Mouse (Mus musculus) hindbrain, embryonic 15.5 days (tissue): Measurements from ENCODE around the gene Emc6. TPM values are rescaled to one million over a fixed set of nuclear protein-coding genes. Genes with fewer than 3 reads are reported as not detected.

Experiments used
- ATAC-seq: fragments of 200-750 bp; cut with Nextera tagmentation; 2 replicates; pipeline ENCODE4 v1.8.0; 2017; ENCODE audit warnings: low read depth, moderate number of reproducible peaks, moderate TSS enrichment; ENCODE audit not compliant: low FRiP score
- H3K27ac ChIP-seq: fragments of 300-500 bp; sonication (generic); replicated peaks from 2 replicates; pipeline ENCODE4 v1.5.1; 2015; ENCODE audit warnings: mild to moderate bottlenecking, inconsistent platforms
- H3K27me3 ChIP-seq: fragments of 300-500 bp; sonication (generic); 2 replicates; pipeline ENCODE4 v1.6.1; 2015; ENCODE audit warnings: control low read depth, inconsistent platforms
- H3K36me3 ChIP-seq: fragments of 300-500 bp; sonication (generic); 2 replicates; pipeline ENCODE4 v1.6.1; 2015; ENCODE audit warnings: control low read depth, inconsistent platforms
- H3K4me1 ChIP-seq: fragments of 300-500 bp; sonication (generic); replicated peaks from 2 replicates; pipeline ENCODE4 v1.6.1; 2015; ENCODE audit warnings: control low read depth, inconsistent platforms
- H3K4me2 ChIP-seq: fragments of 300-500 bp; sonication (generic); 2 replicates; pipeline ENCODE4 v1.6.1; 2015; ENCODE audit warnings: moderate library complexity, mild to moderate bottlenecking, inconsistent platforms
- H3K4me3 ChIP-seq: fragments of 300-500 bp; sonication (generic); 2 replicates; pipeline ENCODE4 v1.5.1; 2015; ENCODE audit warnings: mild to moderate bottlenecking, inconsistent platforms
- H3K9ac ChIP-seq: fragments of 300-500 bp; sonication (generic); 2 replicates; pipeline ENCODE4 v1.6.1; 2015; ENCODE audit warnings: inconsistent platforms
- H3K9me3 ChIP-seq: fragments of 300-500 bp; sonication (generic); 2 replicates; pipeline ENCODE4 v1.6.1; 2016; ENCODE audit warnings: control low read depth, inconsistent platforms
- WGBS: fragments of 180-500 bp; shearing (Covaris S2); methylation state at CpG from one replicate; pipeline ENCODE4 v1.1.7; 2015; 5-methylcytosine and 5-hydroxymethylcytosine counted together
- polyA plus RNA-seq: library from polyadenylated mRNA; unstranded; fragments of >200 nt; fragmentation: Nextera tagmentation; extraction: Ambion mirVana; gene quantifications from 2 replicates; pipeline ENCODE4 v1.2.1, GENCODE M21; 2015

Gene Emc6
- polyA plus RNA-seq, result 126 and 131 TPM in 2 replicates

- under 1% methylated on average over 78 of the region's 81 CpGs for WGBS
- peaks cover 41% of the 10 kb centered on the region for H3K4me1 ChIP-seq
- peak within 1 kb of the TSS; percentile 85 for H3K27ac ChIP-seq
- peak within 1 kb of the TSS; percentile 78 for H3K4me2 ChIP-seq
- H3K27me3 ChIP-seq, result no peaks in the 10 kb centered on the region
- H3K9ac ChIP-seq, result peak within 1 kb of the TSS; percentile 76
- H3K36me3 ChIP-seq, result 0 out of 2 replicates have a peak, but pooled peaks cover 11% of the 10 kb centered on the region
- no peaks in the 10 kb centered on the region for H3K9me3 ChIP-seq
- H3K4me3 ChIP-seq, result peak within 1 kb of the TSS; percentile 65
- peak; percentile 98 for ATAC-seq
Measured at GRCm38 (mm10) chr11:73176608-73177508, at the start of gene Emc6, which contains the start of gene Tax1bp3. Emc6 (minus strand) TSS chr11:73177037. Tax1bp3 (plus strand) TSS chr11:73177083.

DNA sequence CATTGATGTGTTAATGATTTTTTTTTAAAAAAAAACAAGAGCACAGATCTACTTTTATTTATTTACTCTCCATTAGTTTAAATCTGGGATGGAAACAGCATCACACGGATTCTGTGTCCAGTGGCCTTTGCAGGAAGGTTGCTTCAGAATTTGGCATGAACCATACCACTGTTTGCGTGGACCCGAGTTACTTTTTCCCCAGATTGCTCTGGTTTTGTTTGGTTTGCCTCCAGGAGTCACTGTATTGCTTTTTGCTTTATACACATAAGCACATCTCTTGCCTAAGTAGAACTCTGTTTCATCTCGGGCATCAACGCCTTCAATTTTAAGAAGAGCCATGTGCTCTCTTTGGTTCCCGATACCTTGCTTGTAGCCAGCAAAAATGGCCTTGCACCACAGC, 49.0 kb upstream of the Emc6 start:
- no peak overlapping the region for H3K27ac ChIP-seq
- ATAC-seq, result no peak
- no peaks in the 10 kb centered on the region for H3K36me3 ChIP-seq
- no peak overlapping the region for H3K9ac ChIP-seq
- no peaks in the 10 kb centered on the region for H3K9me3 ChIP-seq
- WGBS, result 92% methylated on average over 6 of the region's 6 CpGs
- H3K4me2 ChIP-seq, result no peak overlapping the region
- H3K4me1 ChIP-seq, result no peaks in the 10 kb centered on the region
- no peaks in the 10 kb centered on the region for H3K27me3 ChIP-seq
- H3K4me3 ChIP-seq, result no peak overlapping the region

DNA sequence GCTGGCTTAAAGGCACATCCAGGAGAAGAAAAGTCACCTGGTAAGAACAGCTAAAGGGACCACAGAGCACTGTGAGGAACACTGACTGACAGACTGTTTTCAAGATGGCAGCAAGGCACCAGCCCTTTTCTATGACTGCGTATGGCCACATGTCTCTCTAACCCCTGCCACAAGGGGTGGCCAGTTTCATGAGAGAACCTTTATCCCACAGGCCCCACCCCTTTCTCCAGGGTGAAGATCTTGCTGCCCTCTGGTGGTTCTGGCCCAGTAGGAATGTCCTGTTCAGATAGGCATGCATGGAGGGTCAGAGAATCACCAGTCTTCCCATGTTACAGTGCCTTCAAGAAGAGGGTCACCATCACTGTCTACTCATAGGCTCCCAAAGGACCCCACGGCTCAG, 47.1 kb upstream of the Emc6 start:
- H3K36me3 ChIP-seq, result no peaks in the 10 kb centered on the region
- ATAC-seq, result no peak
- H3K9me3 ChIP-seq, result no peaks in the 10 kb centered on the region
- H3K27me3 ChIP-seq, result no peaks in the 10 kb centered on the region
- no peak overlapping the region for H3K27ac ChIP-seq
- H3K4me1 ChIP-seq, result no peaks in the 10 kb centered on the region
- H3K4me3 ChIP-seq, result no peak overlapping the region
- 83% methylated on average over 2 of the region's 2 CpGs for WGBS
- no peak overlapping the region for H3K4me2 ChIP-seq
- no peak overlapping the region for H3K9ac ChIP-seq

DNA sequence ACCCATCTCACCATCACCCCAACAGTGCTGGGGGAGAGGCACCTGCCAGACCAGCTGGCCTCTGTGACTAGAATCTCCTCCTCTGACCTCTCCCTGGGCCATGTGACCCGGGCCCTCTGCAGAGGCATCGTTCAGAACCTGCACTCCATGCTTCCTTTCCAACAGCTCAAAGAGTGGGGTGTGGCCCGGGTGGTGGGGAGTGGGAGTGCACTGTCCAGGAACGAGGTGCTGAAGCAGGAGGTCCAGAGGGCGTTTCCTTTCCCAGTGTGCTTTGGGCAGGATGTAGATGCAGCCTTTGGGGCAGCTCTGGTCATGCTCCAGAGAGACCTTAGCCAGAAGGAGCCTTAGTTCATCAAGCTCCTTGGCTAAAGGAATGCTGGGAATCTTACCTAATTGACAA, 46.0 kb upstream of the Emc6 start:
- Histone ChIP-seq H3K36me3 (no peaks in the 10 kb centered on the region), H3K4me1 (no peaks in the 10 kb centered on the region), H3K9ac (no peak overlapping the region), H3K27ac (no peak overlapping the region), H3K27me3 (no peaks in the 10 kb centered on the region), H3K4me2 (no peak overlapping the region), H3K9me3 (no peaks in the 10 kb centered on the region), H3K4me3 (no peak overlapping the region)
- WGBS, result 39% methylated on average over 5 of the region's 5 CpGs
- no peak for ATAC-seq

GRCm38 (mm10) chr11:73220651-73221050, 43.8 kb upstream of the Emc6 start:
- Histone ChIP-seq H3K9ac (no peak overlapping the region), H3K27ac (no peak overlapping the region), H3K9me3 (no peaks in the 10 kb centered on the region), H3K36me3 (no peaks in the 10 kb centered on the region), H3K4me2 (no peak overlapping the region), H3K27me3 (no peaks in the 10 kb centered on the region), H3K4me3 (no peak overlapping the region), H3K4me1 (no peaks in the 10 kb centered on the region)
- WGBS, result 100% methylated on average over 1 of the region's 1 CpGs
- ATAC-seq, result no peak

DNA sequence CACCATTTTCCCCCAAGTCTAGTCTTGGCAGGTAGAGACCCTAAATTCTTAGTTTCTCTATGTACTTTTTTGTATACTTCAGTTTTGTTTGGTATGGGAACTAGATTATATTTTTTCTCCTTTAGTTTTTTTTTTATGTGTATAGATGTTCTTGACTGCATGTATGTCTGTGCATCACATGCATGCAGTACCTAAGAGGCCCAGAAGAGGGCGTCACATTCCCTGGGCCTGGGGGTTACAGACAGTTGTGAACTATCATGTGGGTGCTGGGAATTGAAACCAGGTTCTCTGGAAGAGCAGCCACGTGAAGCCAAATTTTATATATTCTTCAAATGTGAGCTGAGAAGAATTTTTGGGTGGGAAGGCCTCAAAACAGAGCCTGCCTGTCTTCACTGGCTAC, 42.8 kb upstream of the Emc6 start:
- no peak for ATAC-seq
- Histone ChIP-seq H3K27ac (no peak overlapping the region), H3K9me3 (no peaks in the 10 kb centered on the region), H3K4me1 (no peaks in the 10 kb centered on the region), H3K4me2 (no peak overlapping the region), H3K9ac (no peak overlapping the region), H3K4me3 (no peak overlapping the region), H3K27me3 (no peaks in the 10 kb centered on the region), H3K36me3 (no peaks in the 10 kb centered on the region)
- WGBS, result 69% methylated on average over 2 of the region's 2 CpGs

DNA sequence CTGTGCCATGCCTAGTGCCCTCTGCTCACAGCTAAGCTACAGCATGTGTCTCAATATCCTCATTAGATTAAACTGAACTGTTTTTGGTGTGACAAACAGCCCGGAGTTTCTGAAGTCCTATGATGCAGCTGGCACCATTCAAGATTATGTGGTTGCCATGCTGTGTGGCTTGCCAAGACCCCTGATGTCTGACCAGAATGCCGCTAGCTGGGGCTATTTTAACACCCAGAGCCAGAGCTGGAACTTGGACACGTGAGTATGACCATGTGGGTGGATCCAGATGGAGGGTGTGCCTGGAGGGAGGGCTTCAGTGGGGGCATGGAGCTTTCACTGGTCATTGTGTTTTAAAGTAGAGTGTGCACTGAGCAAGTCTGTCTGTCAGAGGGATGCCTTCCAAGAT, 37.1 kb upstream of the Emc6 start:
- no peak overlapping the region for H3K9ac ChIP-seq
- H3K4me3 ChIP-seq, result no peak overlapping the region
- 72% methylated on average over 3 of the region's 3 CpGs for WGBS
- no peaks in the 10 kb centered on the region for H3K9me3 ChIP-seq
- H3K27ac ChIP-seq, result no peak overlapping the region
- H3K4me1 ChIP-seq, result no peaks in the 10 kb centered on the region
- no peaks in the 10 kb centered on the region for H3K27me3 ChIP-seq
- H3K36me3 ChIP-seq, result no peaks in the 10 kb centered on the region
- ATAC-seq, result no peak
- no peak overlapping the region for H3K4me2 ChIP-seq

GRCm38 (mm10) chr11:73207621-73208020, 30.8 kb upstream of the Emc6 start:
- no peak for ATAC-seq
- H3K36me3 ChIP-seq, result no peaks in the 10 kb centered on the region
- H3K27ac ChIP-seq, result no peak overlapping the region
- no peaks in the 10 kb centered on the region for H3K9me3 ChIP-seq
- H3K9ac ChIP-seq, result no peak overlapping the region
- H3K4me1 ChIP-seq, result no peaks in the 10 kb centered on the region
- WGBS, result 80% methylated on average over 2 of the region's 2 CpGs
- H3K27me3 ChIP-seq, result no peaks in the 10 kb centered on the region
- no peak overlapping the region for H3K4me3 ChIP-seq
- H3K4me2 ChIP-seq, result no peak overlapping the region

- ATAC-seq, result no peak
- H3K27ac ChIP-seq, result no peak overlapping the region
- no peaks in the 10 kb centered on the region for H3K36me3 ChIP-seq
- H3K27me3 ChIP-seq, result no peaks in the 10 kb centered on the region
- no peak overlapping the region for H3K4me3 ChIP-seq
- H3K9me3 ChIP-seq, result no peaks in the 10 kb centered on the region
- H3K4me1 ChIP-seq, result peaks cover under 1% of the 10 kb centered on the region; the same call in 1 of the 2 replicates
- no peak overlapping the region for H3K9ac ChIP-seq
- H3K4me2 ChIP-seq, result no peak overlapping the region
- WGBS, result 83% methylated on average over 7 of the region's 7 CpGs
Measured at GRCm38 (mm10) chr11:73205194-73205593, 28.4 kb upstream of the Emc6 start.

- Histone ChIP-seq H3K36me3 (no peaks in the 10 kb centered on the region), H3K4me1 (peaks cover 7% of the 10 kb centered on the region), H3K9ac (no peak overlapping the region), H3K27ac (no peak overlapping the region), H3K4me3 (no peak overlapping the region), H3K27me3 (no peaks in the 10 kb centered on the region), H3K4me2 (no peak overlapping the region), H3K9me3 (no peaks in the 10 kb centered on the region)
- ATAC-seq, result no peak
- 87% methylated on average over 8 of the region's 8 CpGs for WGBS
Measured at GRCm38 (mm10) chr11:73203895-73204294, 27.1 kb upstream of the Emc6 start.

DNA sequence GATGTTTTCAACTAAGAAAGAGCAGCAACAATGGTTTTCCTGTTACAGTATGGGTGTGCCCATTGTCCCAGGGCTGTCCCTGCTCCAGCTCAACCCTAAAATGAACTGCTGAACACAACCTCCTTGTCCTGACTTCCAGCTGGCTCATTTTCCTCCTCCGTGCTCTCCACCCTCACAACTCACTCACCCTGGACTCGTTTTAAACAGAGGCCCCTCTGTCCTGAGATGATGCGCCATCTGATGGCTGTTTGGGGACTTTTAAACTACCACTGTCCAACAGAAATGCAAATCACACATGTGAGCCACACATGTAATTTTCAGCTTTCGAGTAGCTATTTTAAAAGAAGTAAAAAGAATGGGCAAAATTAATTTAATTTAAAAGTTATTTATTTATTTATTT, 24.8 kb upstream of the Emc6 start:
- H3K36me3 ChIP-seq, result no peaks in the 10 kb centered on the region
- WGBS, result 28% methylated on average over 4 of the region's 4 CpGs
- ATAC-seq, result no peak
- H3K4me1 ChIP-seq, result peaks cover 24% of the 10 kb centered on the region
- no peak overlapping the region for H3K4me3 ChIP-seq
- no peak overlapping the region for H3K27ac ChIP-seq
- H3K4me2 ChIP-seq, result no peak overlapping the region
- H3K9ac ChIP-seq, result no peak overlapping the region
- H3K27me3 ChIP-seq, result no peaks in the 10 kb centered on the region
- no peaks in the 10 kb centered on the region for H3K9me3 ChIP-seq

DNA sequence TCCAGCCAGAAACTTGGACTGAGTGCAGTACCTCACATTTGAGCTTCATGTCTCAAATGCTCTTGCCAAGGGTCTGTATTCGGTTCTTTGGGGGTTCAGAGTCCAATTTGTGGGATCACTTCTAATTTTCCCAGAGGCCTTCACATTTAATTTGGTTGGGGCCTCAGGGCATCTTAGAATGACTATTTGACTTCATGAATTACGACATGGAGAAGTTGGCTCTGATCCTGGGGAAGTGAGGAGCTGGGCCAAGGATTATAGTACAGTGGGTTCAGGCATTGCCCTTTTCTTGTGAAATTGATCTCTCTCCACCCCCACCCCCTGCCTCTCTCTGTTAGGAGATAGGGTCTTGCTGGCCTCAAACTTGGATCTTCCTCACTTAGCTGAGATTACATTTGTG, 24.2 kb upstream of the Emc6 start:
- Histone ChIP-seq H3K36me3 (no peaks in the 10 kb centered on the region), H3K4me2 (no peak overlapping the region), H3K4me1 (peaks cover 24% of the 10 kb centered on the region), H3K9me3 (no peaks in the 10 kb centered on the region), H3K27ac (no peak overlapping the region), H3K4me3 (no peak overlapping the region), H3K9ac (no peak overlapping the region), H3K27me3 (no peaks in the 10 kb centered on the region)
- no peak for ATAC-seq
- 71% methylated on average over 2 of the region's 2 CpGs for WGBS
